Mouse (Mus musculus) CD4-positive, CD25-positive, alpha-beta regulatory T cell (primary cell): ENCODE data around the gene Ptn. TPM values are rescaled to one million over a fixed set of nuclear protein-coding genes. Genes with fewer than 3 reads are reported as not detected.

ENCODE experiments used
- polyA plus RNA-seq: library from polyadenylated mRNA; unstranded; fragments of 100-300 nt; shearing (Covaris generic); gene quantifications from one replicate; pipeline ENCODE4 v1.2.1, GENCODE M21; 2017

Gene Ptn
- polyA plus RNA-seq = 0.13 TPM

GRCm38 (mm10) chr6:36809747-36810285 lies at the start of gene Ptn:
Gene Ptn, minus strand, starts transcription at chr6:36810220.

